Mouse (Mus musculus) T-helper 1 cell (primary cell): ENCODE results near the gene Ubald2.

ENCODE experiments used
- in situ Hi-C: fragments of 300-600 bp; cut with MboI, MseI; formaldehyde crosslinking; loops from one replicate; pipeline ENCODE4 v1.15.1; 2025; ENCODE audit warnings: high pct_unique_total_duplicates

Gene Ubald2

GRCm38 (mm10) chr11:116431428-116432077 lies 2.3 kb upstream of the Ubald2 start:
- in situ Hi-C loops, result no loop called here

- in situ Hi-C loops, result no loop called here
Observed at GRCm38 (mm10) chr11:116432127-116432526, 1.8 kb upstream of the Ubald2 start.

GRCm38 (mm10) chr11:116432593-116433355 lies 1.1 kb upstream of the Ubald2 start:
- in situ Hi-C loops, result no loop called here

GRCm38 (mm10) chr11:116434287-116434966 lies 533 bp downstream of the Ubald2 start:
- in situ Hi-C loops, result no loop called here

GRCm38 (mm10) chr11:116434967-116435752 lies 1.3 kb downstream of the Ubald2 start:
- in situ Hi-C loops, result no loop called here

- in situ Hi-C loops, result no loop called here
Observed at GRCm38 (mm10) chr11:116435992-116436724, 2.3 kb downstream of the Ubald2 start.

- in situ Hi-C loops, result no loop called here
Observed at GRCm38 (mm10) chr11:116436725-116437331, 2.9 kb downstream of the Ubald2 start.

- in situ Hi-C loops, result no loop called here
Observed at GRCm38 (mm10) chr11:116437541-116437940, 3.6 kb downstream of the Ubald2 start.

- in situ Hi-C loops, result loop anchor here (5.0 kb wide), 1 partner anchor 42 kb away; no protein-coding TSS in a partner anchor
Observed at GRCm38 (mm10) chr11:116439269-116440240, 5.7 kb downstream of the Ubald2 start.

- in situ Hi-C loops, result loop anchor here (5.0 kb wide), 1 partner anchor 43 kb away; no protein-coding TSS in a partner anchor
Observed at GRCm38 (mm10) chr11:116440408-116441068, 6.6 kb downstream of the Ubald2 start.

- in situ Hi-C loops, result loop anchor here (5.0 kb wide), 1 partner anchor 45 kb away; no protein-coding TSS in a partner anchor
Observed at GRCm38 (mm10) chr11:116442129-116442866, 8.4 kb downstream of the Ubald2 start.

- in situ Hi-C loops, result loop anchor here (5.0 kb wide), 1 partner anchor 46 kb away; no protein-coding TSS in a partner anchor
Observed at GRCm38 (mm10) chr11:116442867-116443177, 8.9 kb downstream of the Ubald2 start.

GRCm38 (mm10) chr11:116443311-116443710 lies 9.4 kb downstream of the Ubald2 start:
- in situ Hi-C loops, result loop anchor here (5.0 kb wide), 1 partner anchor 46 kb away; no protein-coding TSS in a partner anchor

GRCm38 (mm10) chr11:116443935-116444334 lies 10.0 kb downstream of the Ubald2 start:
- in situ Hi-C loops, result loop anchor here (5.0 kb wide), 1 partner anchor 47 kb away; no protein-coding TSS in a partner anchor

- in situ Hi-C loops, result loop anchor here (5.0 kb wide), 1 partner anchor 128 kb away; no protein-coding TSS in a partner anchor
Observed at GRCm38 (mm10) chr11:116445596-116446307, 11.9 kb downstream of the Ubald2 start.

GRCm38 (mm10) chr11:116446308-116446887 lies 12.5 kb downstream of the Ubald2 start:
- in situ Hi-C loops, result loop anchor here (5.0 kb wide), 1 partner anchor 129 kb away; no protein-coding TSS in a partner anchor

GRCm38 (mm10) chr11:116447822-116448221 lies 13.9 kb downstream of the Ubald2 start:
- in situ Hi-C loops, result loop anchor here (5.0 kb wide), 1 partner anchor 131 kb away; no protein-coding TSS in a partner anchor
